Mouse (Mus musculus) MEL (cell line): ENCODE measurements around the gene Gdap1l1.

Source experiments
- EP300 ChIP-seq, 2 experiments: IDR thresholded peaks; 2 replicates each; pipeline ENCODE4 v1.6.1; 2011; ENCODE audit warnings: improper control_type of control experiment in 2 of 2, low read length in 2 of 2, low read depth in 1 of 2, mild to moderate bottlenecking in 1 of 2
- GABPA ChIP-seq: IDR thresholded peaks from 2 replicates; pipeline ENCODE4 v1.6.1; 2012; ENCODE audit warnings: low read depth, mild to moderate bottlenecking, inconsistent platforms, low read length, improper control_type of control experiment, moderate library complexity
- HCFC1 ChIP-seq: IDR thresholded peaks from 2 replicates; pipeline ENCODE4 v1.6.1; 2012; ENCODE audit warnings: low read depth, mild to moderate bottlenecking, inconsistent platforms, low read length, improper control_type of control experiment, moderate library complexity
- POLR2AphosphoS5 ChIP-seq: IDR thresholded peaks from 2 replicates; pipeline ENCODE4 v1.6.1; 2012; ENCODE audit warnings: low read depth, borderline replicate concordance, mild to moderate bottlenecking, inconsistent platforms, low read length, moderate library complexity, mixed read lengths
- USF1 ChIP-seq: IDR thresholded peaks from 2 replicates; pipeline ENCODE4 v1.6.1; 2014; ENCODE audit warnings: low read depth, mild to moderate bottlenecking, inconsistent platforms, low read length, improper control_type of control experiment, moderate library complexity

DNA sequence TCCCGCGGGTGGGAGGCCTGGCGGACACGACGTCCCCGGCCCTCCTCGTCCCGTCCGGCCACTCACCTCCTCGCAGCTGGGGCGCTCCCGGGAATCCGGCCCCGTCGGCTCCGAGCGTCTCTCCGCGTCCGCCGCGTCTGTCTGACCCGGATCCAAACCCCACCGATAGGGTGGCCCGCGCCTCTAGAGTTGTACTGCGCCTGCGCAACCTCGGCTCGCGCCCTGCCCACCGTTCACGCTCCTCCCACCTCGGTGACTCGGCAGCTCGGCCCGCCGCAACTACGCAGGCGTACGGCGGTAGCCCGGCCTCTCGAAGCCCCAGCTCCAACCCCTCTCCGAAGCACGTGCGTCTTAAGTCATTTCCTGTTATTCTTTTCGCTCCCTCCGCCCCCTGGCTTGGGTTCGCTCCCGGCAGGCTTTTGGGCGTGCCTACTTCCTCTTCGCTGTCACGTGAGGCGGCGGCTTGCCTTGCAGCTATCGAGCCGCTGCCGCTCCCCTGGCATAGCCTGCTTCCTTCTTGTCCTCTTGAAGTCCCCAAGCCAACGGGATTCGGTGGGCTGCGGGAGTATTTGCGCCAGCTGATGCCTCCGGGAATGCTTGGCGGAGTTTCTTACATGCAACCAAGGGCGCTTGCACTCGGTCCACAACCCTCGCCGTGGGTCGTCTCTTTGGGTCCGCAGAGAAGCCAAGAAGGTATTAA lies 18.8 kb upstream of the Gdap1l1 start:
- TF ChIP-seq USF1 = peak; percentile 99
- peak in 1 of 2 experiments; percentile 37; a peak in 1 of 4 replicates for TF ChIP-seq EP300 (IDR thresholded peaks at IDR 0.05; ENCODE audit: low read depth in 1 of 2, low read length in 2 of 2)
- no peak for TF ChIP-seq POLR2AphosphoS5
- TF ChIP-seq HCFC1 = peak; percentile 81
- no peak for TF ChIP-seq GABPA
